Mouse (Mus musculus): ENCODE results near the gene Olfr916.

Olfr916 gene

DNA sequence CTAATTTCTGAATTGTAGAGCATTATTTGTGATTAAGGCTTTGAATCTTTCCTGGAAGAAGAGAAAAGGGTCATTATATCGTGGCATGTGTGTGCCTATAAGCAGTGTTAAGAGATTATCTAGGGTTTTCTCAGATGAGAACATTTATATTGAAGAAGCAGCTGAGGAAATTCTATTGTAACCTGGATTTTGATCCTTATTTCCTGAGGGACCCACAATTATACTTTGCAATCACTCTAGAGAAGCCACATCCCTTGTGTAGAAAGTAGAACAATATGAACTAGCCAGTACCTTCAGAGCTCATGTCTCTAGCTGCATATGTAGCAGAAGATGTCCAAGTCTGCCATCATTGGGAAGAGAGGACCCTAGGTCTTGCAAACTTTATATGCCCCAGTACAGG, at the start of gene Olfr916:
Gene Olfr916 (minus strand): TSS at position 101 of the 400 bp plus-strand sequence.
- no peak for DNase-seq (ENCODE audit: low read depth, low spot score)

DNA sequence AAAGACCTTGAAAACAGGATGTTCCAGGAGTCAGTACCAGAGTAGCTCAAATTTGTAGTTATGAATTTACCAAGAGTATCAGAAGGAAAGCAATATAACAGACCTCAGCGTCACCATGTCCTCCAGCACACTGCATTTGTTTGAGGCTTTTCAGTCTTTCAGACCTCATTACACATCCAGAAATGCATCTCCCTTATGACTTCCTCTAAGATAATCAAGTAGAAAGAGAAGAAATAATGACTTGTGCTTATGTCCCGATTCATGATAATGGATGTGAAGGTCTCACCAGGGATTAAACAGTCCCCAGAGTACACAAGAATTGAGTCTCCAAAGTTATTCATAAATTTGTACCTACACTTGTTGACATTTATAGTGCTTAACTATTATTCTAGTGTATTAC, 14.8 kb upstream of the Olfr916 start, which contains the start of gene Olfr918:
Gene Olfr918 (minus strand): TSS at position 101 of the 400 bp plus-strand sequence.
- no peak for DNase-seq (ENCODE audit: low read depth, low spot score)

GRCm38 (mm10) chr9:38672887-38673286, 13.2 kb upstream of the Olfr916 start:
- DNase-seq (ENCODE audit: low read depth, low spot score): no peak

DNA sequence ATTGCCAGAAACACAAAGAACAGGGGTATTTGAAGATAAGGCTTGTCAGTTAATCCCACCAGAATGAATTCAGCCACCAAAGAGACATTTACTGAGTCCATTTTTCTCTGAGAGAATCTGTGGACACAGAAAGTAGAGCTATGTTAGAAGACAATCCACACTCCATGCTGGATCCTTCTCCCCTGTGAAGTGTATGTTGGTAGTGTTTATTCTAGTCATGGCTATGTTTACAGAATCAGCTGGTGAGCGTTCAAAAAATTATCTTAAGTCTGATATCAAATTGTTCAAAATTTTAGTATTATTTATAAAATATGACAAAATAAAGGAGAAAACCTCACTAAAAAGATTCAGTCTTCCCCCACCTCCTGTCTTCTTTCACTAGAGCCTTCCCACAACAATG, 6.1 kb upstream of the Olfr916 start, which contains the start of gene Olfr917:
Gene Olfr917 (minus strand): TSS at position 101 of the 400 bp plus-strand sequence.
- DNase-seq (ENCODE audit: low read depth, low spot score): no peak

- no peak for DNase-seq (ENCODE audit: low read depth, low spot score)
Measured at GRCm38 (mm10) chr9:38632406-38632805, 27.3 kb downstream of the Olfr916 start.
